Mouse (Mus musculus) gastrocnemius, postnatal 4 days (tissue): ENCODE measurements around the gene Gm8005. TPM values are rescaled to one million over a fixed set of nuclear protein-coding genes. Genes with fewer than 3 reads are reported as not detected.
"Not testable (repeated sequence)": the region's sequence is repeated elsewhere in the genome, so short reads cannot be mapped to it uniquely, and the experiment has no call there.

Experiments
- DNase-seq, 2 experiments: peaks; one replicate each; pipeline ENCODE4 v3.0.0; 2021 to 2022; ENCODE audit warnings: low spot score in 2 of 2, mixed read lengths in 2 of 2
- long read RNA-seq, 2 experiments: library from polyadenylated mRNA; stranded (forward); transcript quantifications; one replicate each; pipeline ENCODE4 v2.0.0; 2021
- total RNA-seq, 2 experiments: library from RNA; stranded (reverse); gene quantifications; 2 replicates each; pipeline ENCODE4 v1.2.3; 2021

Gene Gm8005
- not detected for total RNA-seq
- long read RNA-seq, experiment 1, result 0 reads
- long read RNA-seq, experiment 2, result 0 reads

GRCm38 (mm10) chr14:42439573-42439972 lies at the start of gene Gm8005:
Gene Gm8005, minus strand, starts transcription at chr14:42439673.
- not testable (repeated sequence) for DNase-seq

GRCm38 (mm10) chr14:42463581-42463980 lies 24.1 kb upstream of the Gm8005 start, which contains the start of gene Gm8011:
Gene Gm8011, plus strand, starts transcription at chr14:42463881.
- DNase-seq, result not testable (repeated sequence)

Other genes with a start within 250 kb of the Gm8005 start
- gene Gm3573, start 248.9 kb downstream of the Gm8005 start, total RNA-seq, result not detected
- gene Gm17026, start 179.6 kb downstream of the Gm8005 start, total RNA-seq, result not detected
- not detected for gene Gm9611, start 142.3 kb downstream of the Gm8005 start, total RNA-seq
- not detected for gene Gm7995, start 129.5 kb downstream of the Gm8005 start, total RNA-seq
- not detected for gene Gm8011, start 24.2 kb upstream of the Gm8005 start, total RNA-seq
- gene Gm8020, start 62.7 kb upstream of the Gm8005 start, total RNA-seq, result not detected
- gene Gm8024, start 84.6 kb upstream of the Gm8005 start, total RNA-seq, result not detected
- not detected for gene Gm17124, start 160.2 kb upstream of the Gm8005 start, total RNA-seq
- gene Gm3633, start 202.2 kb upstream of the Gm8005 start, total RNA-seq, result not detected
- not detected for gene Gm10378, start 216.3 kb upstream of the Gm8005 start, total RNA-seq